Mouse (Mus musculus): ENCODE measurements around the gene Bcl2l14. TPM values are rescaled to one million over a fixed set of nuclear protein-coding genes. Genes with fewer than 3 reads are reported as not detected.

Bcl2l14 gene
- polyA plus RNA-seq, 2 experiments, result 0.08 TPM; not detected in 1

GRCm38 (mm10) chr6:134479481-134479880 lies 83.4 kb downstream of the Bcl2l14 start:
- no peak overlapping the region for H3K4me2 ChIP-seq (ENCODE audit: low read depth)
- H3K27ac ChIP-seq, result no peak overlapping the region
- no peaks in the 10 kb centered on the region for H3K9me3 ChIP-seq (ENCODE audit: control insufficient read depth, low read length)
- ATAC-seq (ENCODE audit: insufficient read depth), result no peak
- no peak overlapping the region for H3K4me3 ChIP-seq (ENCODE audit: insufficient read depth in 1 of 2, low read depth in 2 of 2, low read length in 2 of 2)
- H3K36me3 ChIP-seq (replicated peaks; ENCODE audit: control insufficient read depth, insufficient read depth, low read depth), result peaks cover 5% of the 10 kb centered on the region
- no peak overlapping the region for H3K9ac ChIP-seq (replicated peaks)
- H3K27me3 ChIP-seq (ENCODE audit: control insufficient read depth, insufficient read depth, low read length), result no peaks in the 10 kb centered on the region
- WGBS (ENCODE audit: insufficient replicate concordance), result 82% methylated on average over 10 of the region's 10 CpGs
- H3K4me1 ChIP-seq (replicated peaks; ENCODE audit: control insufficient read depth in 2 of 2, insufficient read depth in 2 of 2, low read length in 1 of 2), result no peaks in the 10 kb centered on the region
- TF ChIP-seq CTCF (IDR thresholded peaks at IDR 0.05; ENCODE audit: low read depth) (no peak), EP300 (IDR thresholded peaks at IDR 0.05; ENCODE audit: low read depth) (no peak)
- DNase-seq (ENCODE audit: low read depth in 3 of 3, low spot score in 3 of 3), result no peak

- Histone ChIP-seq H3K4me1 (replicated peaks; ENCODE audit: control insufficient read depth in 2 of 2, insufficient read depth in 2 of 2, low read length in 1 of 2) (no peaks in the 10 kb centered on the region), H3K4me3 (ENCODE audit: insufficient read depth in 1 of 2, low read depth in 2 of 2, low read length in 2 of 2) (no peak overlapping the region), H3K9me3 (ENCODE audit: control insufficient read depth, low read length) (no peaks in the 10 kb centered on the region), H3K27me3 (ENCODE audit: control insufficient read depth, insufficient read depth, low read length) (no peaks in the 10 kb centered on the region), H3K9ac (replicated peaks) (no peak overlapping the region), H3K27ac (no peak overlapping the region), H3K36me3 (replicated peaks; ENCODE audit: control insufficient read depth, insufficient read depth, low read depth) (peaks cover 5% of the 10 kb centered on the region; the same call in 1 of the 2 replicates), H3K4me2 (ENCODE audit: low read depth) (no peak overlapping the region)
- DNase-seq (ENCODE audit: low read depth in 3 of 3, low spot score in 3 of 3) (peak in 1 of 3 experiments; percentile 16), ATAC-seq (ENCODE audit: insufficient read depth) (0 out of 2 replicates have a peak, but pooled peaks have one; percentile 26)
- 83% methylated on average over 9 of the region's 9 CpGs for WGBS (ENCODE audit: insufficient replicate concordance)
- TF ChIP-seq EP300 (IDR thresholded peaks at IDR 0.05; ENCODE audit: low read depth) (no peak), CTCF (IDR thresholded peaks at IDR 0.05; ENCODE audit: low read depth) (no peak)
These were observed 90.2 kb downstream of the Bcl2l14 start for GRCm38 (mm10) chr6:134486318-134486717.

Other genes starting within 250 kb of the Bcl2l14 start
- gene Lrp6, start 170.6 kb downstream of the Bcl2l14 start, polyA plus RNA-seq (2012; rRNA removed), result 3.9 and 6.2 TPM in 2 replicates
- gene Lrp6, start 170.6 kb downstream of the Bcl2l14 start, polyA plus RNA-seq (2014; fragmentation: Nextera tagmentation; extraction: Ambion mirVana), result 6.9 and 8.5 TPM in 2 replicates
- 0.55 and 0.56 TPM in 2 replicates for gene Mansc1, start 236.2 kb downstream of the Bcl2l14 start, polyA plus RNA-seq (2012; rRNA removed)
- 0.52 and 0.64 TPM in 2 replicates for gene Mansc1, start 236.2 kb downstream of the Bcl2l14 start, polyA plus RNA-seq (2014; fragmentation: Nextera tagmentation; extraction: Ambion mirVana)
- 4.5 and 4.7 TPM in 2 replicates for gene Borcs5, start 243.2 kb downstream of the Bcl2l14 start, polyA plus RNA-seq (2012; rRNA removed)
- gene Borcs5, start 243.2 kb downstream of the Bcl2l14 start, polyA plus RNA-seq (2014; fragmentation: Nextera tagmentation; extraction: Ambion mirVana), result 8.0 and 9.3 TPM in 2 replicates

Measured in liver, embryonic 14.5 days (tissue).